Mouse (Mus musculus): ENCODE measurements at regions not wholly inside any gene's neighbourhood (a gene's known extent, or its start where the extent isn't known, plus 50 kb on each side); places are given as distances from the start of the nearest gene placed in this dataset.

GRCm38 (mm10) chr8:87116190-87116765 is 231.2 kb upstream of the N4bp1 start:
- no peak for DNase-seq (ENCODE audit: low spot score in 2 of 2)

GRCm38 (mm10) chr8:87112355-87112754 is 227.3 kb upstream of the N4bp1 start:
- no peak for DNase-seq (ENCODE audit: low spot score in 2 of 2)

DNA sequence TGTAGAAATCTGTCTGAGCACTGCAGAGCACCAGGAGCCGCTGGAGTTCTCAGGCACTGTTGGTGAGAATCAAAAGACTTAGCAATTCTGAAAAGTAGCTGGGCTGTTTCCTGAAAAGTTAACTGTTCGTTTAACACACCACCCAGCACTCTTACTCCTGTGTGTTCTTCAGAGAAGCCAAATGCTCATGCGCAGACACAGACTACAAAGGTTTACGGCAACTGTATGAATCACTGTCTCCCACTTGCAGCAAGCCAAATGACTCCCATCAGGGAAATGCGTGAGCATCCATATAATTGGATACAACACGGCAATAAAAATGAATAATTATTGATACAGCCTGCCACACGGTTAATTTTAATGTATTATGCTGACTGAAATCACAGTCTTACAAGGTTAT is 220.0 kb upstream of the N4bp1 start:
- DNase-seq (ENCODE audit: low spot score in 2 of 2): no peak

DNA sequence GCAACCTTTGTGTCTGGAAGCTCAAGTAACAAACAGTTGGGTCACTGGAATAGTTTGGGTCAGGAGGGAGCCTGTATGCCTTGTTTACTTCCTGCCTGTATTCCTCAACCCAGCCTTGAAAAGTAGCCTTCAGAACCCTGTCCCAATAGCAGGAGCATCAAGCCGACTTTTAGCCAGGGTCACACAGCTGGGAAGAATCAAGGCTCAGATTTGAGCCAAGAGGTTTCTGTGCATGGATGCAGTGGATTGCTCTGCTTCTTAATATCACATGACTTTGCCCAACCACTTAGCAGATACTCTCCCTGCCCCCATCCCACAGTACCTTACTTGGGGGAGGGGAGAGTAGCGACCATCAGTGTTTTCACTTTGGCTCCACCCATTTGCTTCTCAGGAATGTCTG is 210.2 kb upstream of the N4bp1 start:
- no peak for DNase-seq (ENCODE audit: low spot score in 2 of 2)

GRCm38 (mm10) chr8:87094685-87095084 is 209.6 kb upstream of the N4bp1 start:
- no peak for DNase-seq (ENCODE audit: low spot score in 2 of 2)

DNA sequence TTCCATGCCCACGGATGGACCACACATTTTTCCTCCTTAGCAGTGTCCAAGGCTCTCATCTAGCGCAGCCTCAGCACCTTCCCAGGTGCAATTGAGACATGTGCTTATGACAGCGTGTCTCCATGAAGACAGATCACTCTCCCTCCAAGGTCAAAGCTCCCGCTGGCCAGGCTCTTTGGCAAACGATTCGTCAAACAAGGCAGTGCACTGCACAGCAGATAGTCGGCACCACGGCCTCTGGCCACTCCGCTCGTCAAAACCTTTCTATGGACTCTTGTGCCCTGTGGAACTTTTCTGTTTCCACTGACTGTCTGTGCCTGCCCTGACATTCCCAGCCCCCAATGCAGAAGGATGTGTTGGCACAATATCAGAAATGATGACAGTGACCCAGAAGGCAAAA is 208.7 kb upstream of the N4bp1 start:
- no peak for DNase-seq (ENCODE audit: low spot score in 2 of 2)

DNA sequence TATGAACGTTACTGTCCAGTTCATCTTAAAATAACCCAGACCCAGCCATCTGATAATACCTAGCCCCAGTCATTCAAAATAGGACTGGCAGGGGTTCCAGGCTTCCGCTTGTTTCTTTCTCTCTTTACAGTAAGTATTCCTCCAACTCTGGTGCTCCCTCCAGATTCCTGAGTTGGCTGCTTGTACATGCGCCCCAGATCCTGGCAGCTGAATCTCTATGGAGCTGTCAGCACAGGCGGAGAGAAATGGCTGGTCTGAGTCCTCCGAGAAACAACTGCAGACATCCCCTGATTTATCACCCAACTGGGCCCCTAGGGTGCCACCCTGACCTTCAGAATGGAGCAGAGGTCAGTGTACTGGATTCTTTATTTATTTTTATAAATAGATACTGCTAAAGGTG is 208.0 kb upstream of the N4bp1 start:
- no peak for DNase-seq (ENCODE audit: low spot score in 2 of 2)

- no peak for DNase-seq (ENCODE audit: low spot score in 2 of 2)
Measured at GRCm38 (mm10) chr8:87087451-87088095, 202.5 kb upstream of the N4bp1 start.

DNA sequence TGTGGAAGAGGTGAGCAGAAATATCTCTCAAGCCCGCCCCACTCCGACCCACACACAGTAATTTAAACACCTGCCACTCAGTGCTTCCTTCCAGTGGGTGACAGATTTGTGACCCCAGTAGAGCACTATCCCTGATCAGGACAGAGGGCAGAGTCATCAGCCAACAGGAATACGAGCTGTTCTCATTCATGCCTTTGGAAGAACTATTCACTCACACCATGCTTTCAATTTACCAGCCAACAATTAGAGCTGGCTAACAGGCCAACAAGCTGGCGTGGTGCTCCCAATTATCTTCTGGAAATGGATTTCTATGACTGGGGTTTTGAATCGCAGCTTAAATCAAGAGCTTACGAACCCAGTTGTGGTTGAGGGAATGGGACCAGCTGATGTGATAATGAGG is 193.2 kb upstream of the N4bp1 start:
- no peak for DNase-seq (ENCODE audit: low spot score in 2 of 2)

- no peak for DNase-seq (ENCODE audit: low spot score in 2 of 2)
Measured at GRCm38 (mm10) chr8:87075921-87076320, 190.9 kb upstream of the N4bp1 start.

DNA sequence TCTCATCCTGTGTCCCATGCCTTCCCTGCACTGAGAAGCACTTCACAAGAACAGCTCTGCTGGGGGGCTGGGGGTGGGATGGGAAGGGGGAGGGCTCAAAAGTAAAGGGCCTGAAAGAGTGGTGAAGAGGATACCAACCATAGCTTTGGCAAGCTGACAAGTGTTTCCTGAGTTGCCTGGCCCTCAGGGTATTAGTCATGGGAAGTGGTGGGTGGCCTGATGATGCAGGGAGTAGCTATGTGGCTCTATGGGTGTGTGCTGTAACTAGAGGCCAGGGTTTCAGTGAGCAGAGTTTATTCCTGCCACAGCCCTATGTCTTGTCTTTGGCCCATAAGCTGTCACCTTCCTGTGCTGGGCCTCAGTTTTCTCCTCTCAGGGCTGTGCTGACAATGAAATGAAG is 186.2 kb upstream of the N4bp1 start:
- DNase-seq (ENCODE audit: low spot score in 2 of 2): no peak

GRCm38 (mm10) chr8:87067106-87067505 is 182.0 kb upstream of the N4bp1 start:
- DNase-seq (ENCODE audit: low spot score in 2 of 2): no peak

DNA sequence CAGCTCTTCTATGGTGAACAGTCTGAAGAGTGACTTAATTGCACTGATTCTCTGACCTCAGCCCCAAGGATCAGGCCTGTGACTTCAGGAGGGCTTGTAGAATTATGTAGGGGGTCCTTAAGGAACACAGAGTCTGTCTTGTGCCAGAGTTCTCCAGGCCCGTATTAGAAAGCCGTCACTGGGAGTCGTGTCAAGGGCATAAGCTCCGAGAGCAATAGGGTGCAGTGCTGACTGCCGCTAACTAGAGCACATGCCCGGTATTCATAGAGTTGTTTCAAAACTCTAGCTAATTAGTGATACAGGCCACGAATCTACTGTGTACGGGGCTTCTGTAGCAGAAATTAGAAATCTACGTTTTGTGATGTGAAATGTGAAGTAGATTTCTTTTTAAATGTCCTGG is 179.7 kb upstream of the N4bp1 start:
- DNase-seq (ENCODE audit: low spot score in 2 of 2): no peak

DNA sequence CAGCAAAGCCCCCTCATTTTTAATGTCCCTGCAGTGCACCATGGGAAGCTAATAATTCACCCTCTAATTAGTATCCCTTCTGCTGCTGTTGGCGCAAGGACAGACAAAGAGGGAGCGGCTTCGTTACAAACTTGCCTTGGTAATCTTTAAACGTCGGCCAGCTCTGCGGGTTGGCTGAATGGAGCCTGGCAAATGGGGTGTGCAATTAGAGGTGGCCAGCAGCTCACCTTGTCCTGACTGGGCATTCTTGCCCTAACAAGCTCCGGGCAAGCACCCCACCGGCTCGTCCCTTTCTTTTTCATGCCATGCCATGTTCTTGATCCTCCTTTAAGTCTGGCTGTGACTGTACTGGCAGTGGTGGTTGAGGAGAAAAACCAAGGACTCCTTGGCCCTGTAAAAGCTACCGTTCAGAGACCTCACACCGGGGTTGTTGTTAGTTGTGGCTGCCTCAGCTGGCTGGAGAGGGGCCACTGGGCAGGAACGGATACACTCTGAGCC is 179.2 kb upstream of the N4bp1 start:
- DNase-seq (ENCODE audit: low spot score in 2 of 2): no peak

GRCm38 (mm10) chr8:87063588-87063987 is 178.5 kb upstream of the N4bp1 start:
- no peak for DNase-seq (ENCODE audit: low spot score in 2 of 2)

GRCm38 (mm10) chr8:87049746-87050145 is 164.7 kb upstream of the N4bp1 start:
- DNase-seq (ENCODE audit: low spot score in 2 of 2): no peak

- DNase-seq (ENCODE audit: low spot score in 2 of 2): no peak
Measured at GRCm38 (mm10) chr8:87049196-87049595, 164.1 kb upstream of the N4bp1 start.

- DNase-seq (ENCODE audit: low spot score in 2 of 2): no peak
Measured at GRCm38 (mm10) chr8:87046590-87046989, 161.5 kb upstream of the N4bp1 start.

GRCm38 (mm10) chr8:87043016-87043415 is 158.0 kb upstream of the N4bp1 start:
- no peak for DNase-seq (ENCODE audit: low spot score in 2 of 2)

- no peak for DNase-seq (ENCODE audit: low spot score in 2 of 2)
Measured at GRCm38 (mm10) chr8:87037620-87038380, 152.7 kb upstream of the N4bp1 start.

- no peak for DNase-seq (ENCODE audit: low spot score in 2 of 2)
Measured at GRCm38 (mm10) chr8:87035996-87036395, 150.9 kb upstream of the N4bp1 start.

- DNase-seq (ENCODE audit: low spot score in 2 of 2): no peak
Measured at GRCm38 (mm10) chr8:87028171-87028570, 143.1 kb upstream of the N4bp1 start.

DNA sequence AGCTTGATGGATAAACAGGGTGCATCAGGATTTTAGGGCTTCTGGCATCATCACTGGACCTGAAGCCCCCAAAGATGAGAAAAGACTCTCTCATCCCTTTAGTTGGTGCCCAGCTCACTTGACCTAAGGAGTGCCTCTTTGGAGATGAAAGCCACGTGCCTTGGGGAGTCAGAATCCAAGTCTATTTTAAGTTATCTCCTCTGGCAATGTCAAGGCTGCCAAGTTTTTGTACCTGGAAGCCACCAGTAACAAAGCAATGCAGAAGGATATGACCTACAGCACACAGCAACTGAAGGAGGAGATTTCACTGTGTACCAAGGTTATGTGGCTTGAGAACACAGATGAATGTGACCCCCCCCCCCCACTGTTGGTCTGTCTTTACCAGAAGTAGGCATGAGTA is 140.9 kb upstream of the N4bp1 start:
- DNase-seq (ENCODE audit: low spot score in 2 of 2): no peak

All from urinary bladder, postnatal 4 days (tissue).